Comparison of ENCODE assay signal across 8 mouse cellular contexts in genomic region chr6:117552006-117552667, GRCm38 (mm10).
DNase-seq lines count a peak whose midpoint lies in the region; ATAC-seq and TF ChIP-seq lines count a peak whose summit lies in the region.

No protein-coding gene starts in this region.

- TF ChIP-seq CTCF in gastrocnemius, adult 2 months (IDR thresholded peaks at IDR 0.05): peak; percentile 4; the same call in 1 of the 2 replicates
- TF ChIP-seq CTCF in heart, postnatal 0 days (IDR thresholded peaks at IDR 0.05; ENCODE audit: low read depth): no peak
- no peak for TF ChIP-seq CTCF in thymus, adult 2 months (IDR thresholded peaks at IDR 0.05; ENCODE audit: borderline replicate concordance, control insufficient read depth, extremely low read depth, insufficient read depth, low read length, poor library complexity)

- no peaks in the 10 kb centered on the region for H3K9me3 ChIP-seq in embryonic facial prominence, embryonic 14.5 days (ENCODE audit: control insufficient read depth, low read length)
- H3K9me3 ChIP-seq in heart, postnatal 0 days (replicated peaks; ENCODE audit: control insufficient read depth, low read length): no peaks in the 10 kb centered on the region

- peak; percentile 35 for DNase-seq in gastrocnemius, adult 2 months
- DNase-seq in gastrocnemius, adult 8-10 months (ENCODE audit: low spot score in 2 of 2): no peak
- DNase-seq in embryonic facial prominence, embryonic 14.5 days (ENCODE audit: low spot score): peak; percentile 84
- peak; percentile 76 for DNase-seq in heart, postnatal 0 days (ENCODE audit: low spot score)
- DNase-seq in kidney, postnatal 4 days: peak; percentile 76 to 85
- DNase-seq in right cerebral cortex, postnatal 14 days: peak; percentile 31
- DNase-seq in thymus, adult 2 months: no peak
- DNase-seq in ovary, postnatal 36 days (ENCODE audit: low spot score): no peak

- H3K27me3 ChIP-seq in embryonic facial prominence, embryonic 14.5 days (replicated peaks; ENCODE audit: control insufficient read depth, insufficient read depth, low read length): no peaks in the 10 kb centered on the region
- no peaks in the 10 kb centered on the region for H3K27me3 ChIP-seq in heart, postnatal 0 days (ENCODE audit: control insufficient read depth, insufficient read depth, low read length)
- no peaks in the 10 kb centered on the region for H3K27me3 ChIP-seq in thymus, adult 2 months (ENCODE audit: control insufficient read depth, insufficient read depth, low read length)

- H3K4me3 ChIP-seq in gastrocnemius, adult 2 months: no peak overlapping the region
- H3K4me3 ChIP-seq in embryonic facial prominence, embryonic 14.5 days (ENCODE audit: low read depth, low read length): no peak overlapping the region
- no peak overlapping the region for H3K4me3 ChIP-seq in heart, postnatal 0 days (ENCODE audit: low read depth, low read length)
- H3K4me3 ChIP-seq in thymus, adult 2 months (ENCODE audit: control insufficient read depth, insufficient read depth, low read length): no peak overlapping the region

- no peak overlapping the region for H3K4me2 ChIP-seq in embryonic facial prominence, embryonic 14.5 days (ENCODE audit: low read depth, low read length)
- no peak overlapping the region for H3K4me2 ChIP-seq in heart, postnatal 0 days (ENCODE audit: low read depth, low read length)

- ATAC-seq in embryonic facial prominence, embryonic 14.5 days (ENCODE audit: low read depth): peak; percentile 80
- peak; percentile 93 for ATAC-seq in heart, postnatal 0 days (ENCODE audit: insufficient read depth, low read depth)

- H3K27ac ChIP-seq in gastrocnemius, adult 2 months: peak overlapping the region; percentile 80
- H3K27ac ChIP-seq in embryonic facial prominence, embryonic 14.5 days (replicated peaks; ENCODE audit: low read depth, low read length): no peak overlapping the region
- peak overlapping the region; percentile 68 for H3K27ac ChIP-seq in heart, postnatal 0 days (ENCODE audit: low read depth)
- H3K27ac ChIP-seq in thymus, adult 2 months (ENCODE audit: control insufficient read depth, insufficient read depth, low read length): no peak overlapping the region

- intact Hi-C loops in gastrocnemius, adult 2 months (cut with DNase I): no loop called here

- no peak for TF ChIP-seq POLR2A in thymus, adult 2 months (IDR thresholded peaks at IDR 0.05; ENCODE audit: control insufficient read depth, extremely low read depth, insufficient read depth, low read length, poor library complexity)

- 20% methylated on average over 6 of the region's 6 CpGs for WGBS in embryonic facial prominence, embryonic 14.5 days
- 14% methylated on average over 6 of the region's 6 CpGs for WGBS in heart, postnatal 0 days
- 52% methylated on average over 6 of the region's 6 CpGs for WGBS in thymus, adult 2 months

- peaks cover 5% of the 10 kb centered on the region; the same call in 1 of the 2 replicates for H3K4me1 ChIP-seq in embryonic facial prominence, embryonic 14.5 days (ENCODE audit: control insufficient read depth, insufficient read depth, low read length)
- H3K4me1 ChIP-seq in heart, postnatal 0 days (ENCODE audit: control insufficient read depth, insufficient read depth): peaks cover 16% of the 10 kb centered on the region; the same call in 1 of the 2 replicates
- no peaks in the 10 kb centered on the region for H3K4me1 ChIP-seq in thymus, adult 2 months (replicated peaks; ENCODE audit: control insufficient read depth, insufficient read depth, low read length)

- no peak overlapping the region for H3K9ac ChIP-seq in embryonic facial prominence, embryonic 14.5 days (ENCODE audit: low read depth, low read length)
- H3K9ac ChIP-seq in heart, postnatal 0 days (replicated peaks; ENCODE audit: low read depth, low read length): no peak overlapping the region

- peak; percentile 81 for TF ChIP-seq EP300 in heart, postnatal 0 days (IDR thresholded peaks at IDR 0.05; ENCODE audit: low read depth)

- H3K36me3 ChIP-seq in embryonic facial prominence, embryonic 14.5 days (ENCODE audit: control insufficient read depth, insufficient read depth, low read length): no peaks in the 10 kb centered on the region
- H3K36me3 ChIP-seq in heart, postnatal 0 days (replicated peaks; ENCODE audit: control insufficient read depth, insufficient read depth, low read length): no peaks in the 10 kb centered on the region
- H3K36me3 ChIP-seq in thymus, adult 2 months (ENCODE audit: control insufficient read depth, insufficient read depth, low read length): no peaks in the 10 kb centered on the region

Comparison
In these comparisons a context has a peak if more than half of its experiments do, and no peak if none do; other contexts are left out.
1. DNase-seq: peak in gastrocnemius, adult 2 months (single experiment), embryonic facial prominence, embryonic 14.5 days (single experiment), heart, postnatal 0 days (single experiment), kidney, postnatal 4 days (2 of 2) and right cerebral cortex, postnatal 14 days (single experiment); none in gastrocnemius, adult 8-10 months (0 of 2), thymus, adult 2 months (single experiment) and ovary, postnatal 36 days (single experiment).
2. H3K27ac ChIP-seq: peak in gastrocnemius, adult 2 months (single experiment) and heart, postnatal 0 days (single experiment); none in embryonic facial prominence, embryonic 14.5 days (single experiment) and thymus, adult 2 months (single experiment).